Mouse (Mus musculus) heart, adult 2 months (tissue): ENCODE measurements around the gene Tnfaip2.

Experiments
- CTCF ChIP-seq: fragments of 200-600 bp; IDR thresholded peaks from 2 replicates; pipeline ENCODE4 v1.8.1; 2022; ENCODE audit warnings: antibody characterized with exemption, mild to moderate bottlenecking, moderate library complexity
- EP300 ChIP-seq: fragments of 200-500 bp; IDR thresholded peaks from 2 replicates; pipeline ENCODE4 v1.6.1; 2011; ENCODE audit warnings: low read depth, low read length, control low read depth; ENCODE audit not compliant: insufficient read depth

GRCm38 (mm10) chr12:111478924-111479323 is 36.7 kb downstream of the Tnfaip2 start:
- TF ChIP-seq EP300 (no peak), CTCF (no peak)
